Comparison of ENCODE assay signal across 8 mouse cellular contexts in genomic region chr7:116333713-116334668, GRCm38 (mm10). TPM values are rescaled to one million over a fixed set of nuclear protein-coding genes. Genes with fewer than 3 reads are reported as not detected.
DNase-seq lines count a peak whose midpoint lies in the region; ATAC-seq and TF ChIP-seq lines count a peak whose summit lies in the region.

TSS of gene Rps13 (minus strand) at chr7:116334195.

- ATAC-seq in forebrain, embryonic 12.5 days (ENCODE audit: low FRiP score) = peak; percentile 100
- ATAC-seq in heart, postnatal 0 days (ENCODE audit: insufficient read depth, low read depth) = peak; percentile 99
- ATAC-seq in liver, embryonic 16.5 days (ENCODE audit: low read depth) = peak; percentile 99
- ATAC-seq in neural tube, embryonic 13.5 days (ENCODE audit: low read depth) = peak; percentile 99

- no peak for TF ChIP-seq CTCF in CH12.LX (conservative IDR thresholded peaks at IDR 0.05 in 1 of 2, IDR thresholded peaks at IDR 0.05 in 1 of 2; ENCODE audit: low read depth in 2 of 2, low read length in 2 of 2)
- TF ChIP-seq CTCF in heart, postnatal 0 days (IDR thresholded peaks at IDR 0.05; ENCODE audit: low read depth) = no peak
- no peak for TF ChIP-seq CTCF in testis, adult 2 months (IDR thresholded peaks at IDR 0.05; ENCODE audit: control insufficient read depth, insufficient read depth, insufficient replicate concordance, low read depth, low read length)

- H3K4me3 ChIP-seq in CH12.LX (replicated peaks in 1 of 3; ENCODE audit: low read depth in 2 of 3, low read length in 2 of 3, poor library complexity in 1 of 3) = peak within 1 kb of the TSS; percentile 90 to 98 (median 92)
- H3K4me3 ChIP-seq in forebrain, embryonic 12.5 days (replicated peaks) = peak within 1 kb of the TSS; percentile 70
- H3K4me3 ChIP-seq in heart, postnatal 0 days (ENCODE audit: low read depth, low read length) = peak within 1 kb of the TSS; percentile 86
- H3K4me3 ChIP-seq in liver, embryonic 16.5 days (ENCODE audit: low read depth, low read length) = peak within 1 kb of the TSS; percentile 91
- H3K4me3 ChIP-seq in neural tube, embryonic 13.5 days = peak within 1 kb of the TSS; percentile 78
- peak within 1 kb of the TSS; percentile 96 for H3K4me3 ChIP-seq in testis, adult 2 months (ENCODE audit: control insufficient read depth, low read depth, low read length)

- peak within 1 kb of the TSS; percentile 67 for H3K27ac ChIP-seq in CH12.LX (ENCODE audit: insufficient read depth, low read depth)
- H3K27ac ChIP-seq in forebrain, embryonic 12.5 days = peak within 1 kb of the TSS; percentile 51
- H3K27ac ChIP-seq in heart, postnatal 0 days (ENCODE audit: low read depth) = peak within 1 kb of the TSS; percentile 89
- peak within 1 kb of the TSS; percentile 89 for H3K27ac ChIP-seq in liver, embryonic 16.5 days (ENCODE audit: low read length)
- peak within 1 kb of the TSS; percentile 90 for H3K27ac ChIP-seq in neural tube, embryonic 13.5 days (replicated peaks)
- H3K27ac ChIP-seq in testis, adult 2 months (ENCODE audit: control insufficient read depth, insufficient read depth, low read depth, low read length) = peak within 1 kb of the TSS; percentile 89

- H3K79me2 ChIP-seq in CH12.LX (replicated peaks; ENCODE audit: control insufficient read depth, extremely low read depth, insufficient read depth, poor library complexity, severe bottlenecking) = peaks cover 36% of the 10 kb centered on the region

- peaks cover 0 to 30% of the 10 kb centered on the region in 2 experiments; a peak in 2 of 4 replicates for H3K4me1 ChIP-seq in CH12.LX (ENCODE audit: control insufficient read depth in 1 of 2, insufficient read depth in 2 of 2)
- H3K4me1 ChIP-seq in forebrain, embryonic 12.5 days = peaks cover 17% of the 10 kb centered on the region
- peaks cover 8% of the 10 kb centered on the region; the same call in 1 of the 2 replicates for H3K4me1 ChIP-seq in heart, postnatal 0 days (ENCODE audit: control insufficient read depth, insufficient read depth)
- H3K4me1 ChIP-seq in liver, embryonic 16.5 days (ENCODE audit: control insufficient read depth, low read depth, low read length) = peaks cover 20% of the 10 kb centered on the region
- peaks cover 29% of the 10 kb centered on the region for H3K4me1 ChIP-seq in neural tube, embryonic 13.5 days (replicated peaks)
- H3K4me1 ChIP-seq in testis, adult 2 months (ENCODE audit: control insufficient read depth, insufficient read depth, low read length) = no peaks in the 10 kb centered on the region

- H3K36me3 ChIP-seq in CH12.LX (replicated peaks in 1 of 2; ENCODE audit: control insufficient read depth in 1 of 2, insufficient read depth in 1 of 2, low read length in 1 of 2) = peaks cover 29 to 47% of the 10 kb centered on the region in 2 experiments
- peaks cover 34% of the 10 kb centered on the region for H3K36me3 ChIP-seq in forebrain, embryonic 12.5 days (replicated peaks)
- H3K36me3 ChIP-seq in heart, postnatal 0 days (replicated peaks; ENCODE audit: control insufficient read depth, insufficient read depth, low read length) = peaks cover 30% of the 10 kb centered on the region
- peaks cover 26% of the 10 kb centered on the region for H3K36me3 ChIP-seq in liver, embryonic 16.5 days (ENCODE audit: control insufficient read depth, insufficient read depth)
- peaks cover 35% of the 10 kb centered on the region for H3K36me3 ChIP-seq in neural tube, embryonic 13.5 days
- no peaks in the 10 kb centered on the region for H3K36me3 ChIP-seq in testis, adult 2 months (ENCODE audit: control insufficient read depth, insufficient read depth, low read length)

- H3K9ac ChIP-seq in CH12.LX (ENCODE audit: insufficient read depth, low read depth) = peak within 1 kb of the TSS; percentile 95
- peak within 1 kb of the TSS; percentile 82 for H3K9ac ChIP-seq in forebrain, embryonic 12.5 days
- peak within 1 kb of the TSS; percentile 86 for H3K9ac ChIP-seq in heart, postnatal 0 days (replicated peaks; ENCODE audit: low read depth, low read length)
- H3K9ac ChIP-seq in liver, embryonic 16.5 days (ENCODE audit: low read depth, low read length) = peak within 1 kb of the TSS; percentile 93
- peak within 1 kb of the TSS; percentile 96 for H3K9ac ChIP-seq in neural tube, embryonic 13.5 days

- peak; percentile 97 for TF ChIP-seq POLR2A in CH12.LX (IDR thresholded peaks at IDR 0.05; ENCODE audit: low read depth, low read length)
- TF ChIP-seq POLR2A in testis, adult 2 months (IDR thresholded peaks at IDR 0.05; ENCODE audit: control insufficient read depth, low read depth, low read length) = peak; percentile 99

- no peaks in the 10 kb centered on the region for H3K9me3 ChIP-seq in CH12.LX (replicated peaks; ENCODE audit: low read length)
- no peaks in the 10 kb centered on the region for H3K9me3 ChIP-seq in forebrain, embryonic 12.5 days
- no peaks in the 10 kb centered on the region for H3K9me3 ChIP-seq in heart, postnatal 0 days (replicated peaks; ENCODE audit: control insufficient read depth, low read length)
- H3K9me3 ChIP-seq in liver, embryonic 16.5 days (replicated peaks; ENCODE audit: control insufficient read depth, low read length) = no peaks in the 10 kb centered on the region
- no peaks in the 10 kb centered on the region for H3K9me3 ChIP-seq in neural tube, embryonic 13.5 days

- under 1% methylated on average over 78 of the region's 78 CpGs for WGBS in forebrain, embryonic 12.5 days
- under 1% methylated on average over 78 of the region's 78 CpGs for WGBS in heart, postnatal 0 days
- under 1% methylated on average over 78 of the region's 78 CpGs for WGBS in liver, embryonic 16.5 days (ENCODE audit: insufficient replicate concordance)
- WGBS in neural tube, embryonic 13.5 days = under 1% methylated on average over 76 of the region's 78 CpGs

- H3K27me3 ChIP-seq in CH12.LX (replicated peaks) = no peaks in the 10 kb centered on the region
- H3K27me3 ChIP-seq in forebrain, embryonic 12.5 days = no peaks in the 10 kb centered on the region
- no peaks in the 10 kb centered on the region for H3K27me3 ChIP-seq in heart, postnatal 0 days (ENCODE audit: control insufficient read depth, insufficient read depth, low read length)
- H3K27me3 ChIP-seq in liver, embryonic 16.5 days (ENCODE audit: control insufficient read depth, insufficient read depth, low read depth, low read length) = no peaks in the 10 kb centered on the region
- no peaks in the 10 kb centered on the region for H3K27me3 ChIP-seq in neural tube, embryonic 13.5 days
- no peaks in the 10 kb centered on the region for H3K27me3 ChIP-seq in testis, adult 2 months (ENCODE audit: control insufficient read depth, insufficient read depth, low read length)

- TF ChIP-seq EP300 in CH12.LX (IDR thresholded peaks at IDR 0.05; ENCODE audit: low read length) = no peak
- 0 out of 2 replicates have a peak, but pooled peaks have one; percentile 35 for TF ChIP-seq EP300 in heart, postnatal 0 days (IDR thresholded peaks at IDR 0.05; ENCODE audit: low read depth)

- dilution Hi-C loops in CH12.LX (cut with MboI; ENCODE audit: extremely low pct_ligation_motif_present, extremely low pct_unique_long_range_greater_than_20kb, low sequenced_read_pairs) = no loop called here

- peak; percentile 94 for DNase-seq in CH12.LX (ENCODE audit: extremely low read depth)
- DNase-seq in c-Kit-positive CD71-positive TER-119-negative erythroid progenitor cells, embryonic 14.5 days (ENCODE audit: low read depth) = peak; percentile 90
- peak; percentile 97 for DNase-seq in heart, postnatal 0 days (ENCODE audit: low spot score)
- DNase-seq in kidney, postnatal 4 days = peak; percentile 99

- peak within 1 kb of the TSS; percentile 96 for H3K4me2 ChIP-seq in CH12.LX (ENCODE audit: insufficient read depth, low read depth, poor library complexity, severe bottlenecking)
- H3K4me2 ChIP-seq in forebrain, embryonic 12.5 days = peak within 1 kb of the TSS; percentile 76
- peak within 1 kb of the TSS; percentile 67 for H3K4me2 ChIP-seq in heart, postnatal 0 days (ENCODE audit: low read depth, low read length)
- H3K4me2 ChIP-seq in liver, embryonic 16.5 days (ENCODE audit: low read depth, low read length) = peak within 1 kb of the TSS; percentile 83
- H3K4me2 ChIP-seq in neural tube, embryonic 13.5 days = peak within 1 kb of the TSS; percentile 89

- TF ChIP-seq RAD21 in CH12.LX (IDR thresholded peaks at IDR 0.05; ENCODE audit: low read depth, low read length) = no peak

- in situ Hi-C loops in CH12.LX (cut with MboI; ENCODE audit: low pct_ligation_motif_present, low pct_unique_long_range_greater_than_20kb, low sequenced_read_pairs) = loop anchor here (25.0 kb wide), 2 partner anchors 178 to 278 kb away; partner anchors contain the start of gene Nucb2

TF ChIP-seq in CH12.LX, 34 proteins besides CTCF, POLR2A, EP300 and RAD21 (continues in another document):
- TF ChIP-seq POLR2AphosphoS2 (IDR thresholded peaks at IDR 0.05; ENCODE audit: low read depth, low read length) (peak; percentile 95), KAT2A (IDR thresholded peaks at IDR 0.05; ENCODE audit: insufficient replicate concordance, low read length) (peak; percentile 81; the same call in 1 of the 2 replicates), PAX5 (IDR thresholded peaks at IDR 0.05; ENCODE audit: low read length) (no peak), MAX (IDR thresholded peaks at IDR 0.05; ENCODE audit: low read length) (peak; percentile 87; the same call in 1 of the 2 replicates), JUN (IDR thresholded peaks at IDR 0.05; ENCODE audit: insufficient read depth, low read depth, low read length) (0 out of 2 replicates have a peak, but pooled peaks have one; percentile 3), TBP (conservative IDR thresholded peaks at IDR 0.05; ENCODE audit: low read depth, low read length) (peak; percentile 85), ZMIZ1 (IDR thresholded peaks at IDR 0.05; ENCODE audit: low read depth, low read length) (peak; percentile 92), CHD1 (IDR thresholded peaks at IDR 0.05; ENCODE audit: low read depth, low read length) (no peak; the same call in 1 of the 2 replicates), MXI1 (IDR thresholded peaks at IDR 0.05; ENCODE audit: low read depth, low read length) (peak; percentile 57), ZC3H11A (IDR thresholded peaks at IDR 0.05; ENCODE audit: low read depth, low read length) (no peak), MEF2A (IDR thresholded peaks at IDR 0.05; ENCODE audit: borderline replicate concordance, low read depth, low read length) (0 out of 2 replicates have a peak, but pooled peaks have one; percentile 16)

RNA-seq across cellular contexts. Expression of gene Rps13, which starts in this region (rescaled TPM):
- total RNA-seq in CH12.LX (2012; rRNA removed) (1,979 and 2,045 TPM in 2 replicates), CH12.LX (2014; rRNA removed) (1,623 and 1,663 TPM in 2 replicates)
- 191 and 388 TPM in 2 replicates for polyA plus RNA-seq in CH12.LX (2012; ENCODE audit: insufficient read length, low read depth)
- 607 and 697 TPM in 2 replicates for polyA plus RNA-seq in forebrain, embryonic 12.5 days (2016; fragmentation: Nextera tagmentation; extraction: Ambion mirVana)
- total RNA-seq in heart, postnatal 0 days (2014; rRNA removed; ENCODE audit: low replicate concordance) = 118 and 287 TPM in 2 replicates
- polyA plus RNA-seq in heart, postnatal 0 days (2015; fragmentation: Nextera tagmentation; extraction: Ambion mirVana) = 455 and 488 TPM in 2 replicates
- polyA plus RNA-seq in liver, embryonic 16.5 days (2015; fragmentation: Nextera tagmentation; extraction: Ambion mirVana) = 370 and 434 TPM in 2 replicates
- polyA plus RNA-seq in neural tube, embryonic 13.5 days (2015; fragmentation: Nextera tagmentation; extraction: Ambion mirVana) = 578 and 606 TPM in 2 replicates
- 198 and 308 TPM in 2 replicates for polyA plus RNA-seq in testis, adult 2 months (2012; rRNA removed)

Comparison
In these comparisons a context has a peak if more than half of its experiments do, and no peak if none do; other contexts are left out.
1. Peak in every context shown above with its lines: DNase-seq, ATAC-seq, H3K4me3 ChIP-seq and H3K27ac ChIP-seq.